Mouse (Mus musculus) spleen, embryonic (tissue): Measurements from ENCODE around the gene Tstd1.

Source experiments
- CTCF ChIA-PET: fragments of 350-600 bp; sonication (Branson Sonifier 250); formaldehyde crosslinking; loops from one replicate; lab custom pipeline; 2022; lab: Charles Lee

Gene Tstd1

DNA sequence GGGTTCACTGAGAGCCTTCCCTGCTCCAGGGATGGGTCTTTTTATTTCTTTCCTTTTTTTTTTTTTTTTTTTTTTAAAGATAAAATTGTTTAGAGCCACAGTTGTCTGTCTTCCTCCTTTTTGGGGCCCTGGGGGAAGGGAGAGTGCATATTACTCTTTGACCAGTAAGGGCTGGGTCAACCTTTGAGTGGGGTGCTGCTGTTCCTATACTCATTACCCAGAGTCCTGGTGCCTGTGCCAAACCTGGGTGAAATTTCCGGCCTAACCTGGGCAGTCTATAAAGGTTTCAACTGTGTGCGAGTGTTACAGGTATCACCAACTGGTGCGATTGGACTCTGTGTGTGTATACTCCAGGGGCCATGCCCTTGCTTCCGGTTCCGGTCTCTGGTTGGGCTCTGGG, at the start of gene Tstd1:
Tstd1 (plus strand) TSS at position 213 of the 400 bp plus-strand sequence.
- CTCF ChIA-PET: no interaction called here

- CTCF ChIA-PET: no interaction called here
Observed at GRCm38 (mm10) chr1:171369845-171370556, 48.7 kb upstream of the Tstd1 start, which contains the start of gene Nectin4. Nectin4 (plus strand) TSS chr1:171370099.

DNA sequence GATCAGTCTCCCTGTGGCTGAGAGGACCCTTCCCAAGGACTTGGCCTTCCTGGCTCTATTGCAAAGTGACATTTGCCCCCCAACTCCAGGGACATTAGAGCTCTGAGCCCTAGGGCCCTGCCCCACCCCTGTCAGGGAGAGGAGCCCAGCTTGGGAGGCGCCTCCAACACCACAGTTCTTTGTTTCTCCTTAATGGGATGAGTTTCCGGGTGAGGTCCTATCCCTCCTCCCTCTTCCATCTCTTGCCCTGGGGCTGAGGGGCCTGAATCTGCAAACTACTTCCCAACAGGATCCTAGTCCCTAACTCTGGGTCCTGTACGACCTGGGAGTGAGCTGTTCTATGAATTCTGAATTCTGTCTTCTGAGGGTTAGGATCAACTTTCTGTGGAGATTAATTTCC, 45.8 kb upstream of the Tstd1 start:
- CTCF ChIA-PET: interaction anchor here (0.6 kb wide), 1 partner anchor 178 kb away, joined by 3 read pairs; no protein-coding TSS in a partner anchor

DNA sequence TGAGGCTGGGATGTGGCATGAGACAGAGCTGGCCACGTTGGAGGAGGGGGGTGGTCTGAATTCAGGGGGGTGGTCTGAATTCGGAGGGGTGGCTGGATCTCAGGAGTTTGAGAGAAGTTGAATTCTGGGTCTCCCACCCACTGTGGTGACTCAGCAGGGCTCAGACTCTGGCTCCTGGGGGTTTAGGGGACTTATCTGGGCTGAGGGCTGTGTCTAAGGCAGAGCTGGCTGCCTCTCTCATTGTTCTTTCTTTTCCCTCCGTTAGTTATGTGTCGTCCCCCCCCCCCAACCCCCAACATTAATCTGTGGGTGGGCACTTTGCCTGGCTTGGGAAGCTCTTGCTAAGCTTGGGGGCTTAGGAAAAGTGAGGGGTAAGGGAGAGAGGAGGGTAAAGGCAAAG, 44.7 kb upstream of the Tstd1 start:
- CTCF ChIA-PET: no interaction called here

GRCm38 (mm10) chr1:171375646-171376097, 43.0 kb upstream of the Tstd1 start:
- CTCF ChIA-PET: no interaction called here

GRCm38 (mm10) chr1:171378298-171378697, 40.4 kb upstream of the Tstd1 start:
- CTCF ChIA-PET: no interaction called here

DNA sequence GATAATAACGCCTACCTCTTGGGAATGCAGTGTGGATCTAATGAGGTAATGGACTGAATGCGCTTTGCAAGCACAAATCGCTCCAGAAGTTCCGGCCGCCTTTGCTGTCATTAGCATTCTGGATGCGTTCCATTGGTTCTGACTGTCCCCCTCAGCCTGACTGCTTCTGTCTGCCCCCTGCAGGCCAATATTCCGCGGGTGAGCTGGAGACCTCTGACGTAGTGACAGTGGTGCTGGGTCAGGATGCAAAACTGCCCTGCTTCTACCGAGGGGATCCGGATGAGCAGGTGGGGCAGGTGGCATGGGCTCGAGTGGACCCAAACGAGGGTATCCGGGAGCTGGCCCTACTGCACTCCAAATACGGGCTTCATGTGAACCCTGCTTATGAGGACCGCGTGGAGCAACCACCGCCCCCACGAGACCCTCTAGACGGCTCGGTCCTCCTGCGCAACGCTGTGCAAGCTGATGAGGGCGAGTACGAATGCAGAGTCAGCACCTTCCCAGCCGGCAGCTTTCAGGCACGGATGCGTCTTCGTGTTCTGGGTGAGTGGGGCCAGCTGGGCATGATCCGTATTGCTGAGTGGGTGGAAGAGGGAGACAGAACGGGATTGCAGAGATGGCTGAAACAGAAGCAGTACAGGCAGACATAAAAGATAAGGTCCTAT, 38.6 kb upstream of the Tstd1 start:
- CTCF ChIA-PET: interaction anchor here (1.4 kb wide), 1 partner anchor 30 kb away, joined by 3 read pairs; no protein-coding TSS in a partner anchor

GRCm38 (mm10) chr1:171382096-171382620, 36.5 kb upstream of the Tstd1 start:
- CTCF ChIA-PET: no interaction called here

- CTCF ChIA-PET: interaction anchor here (0.6 to 1.1 kb wide), 2 partner anchors 26 to 282 kb away, joined by 6 to 11 read pairs; no protein-coding TSS in a partner anchor
Observed at GRCm38 (mm10) chr1:171384361-171384760, 34.3 kb upstream of the Tstd1 start.

DNA sequence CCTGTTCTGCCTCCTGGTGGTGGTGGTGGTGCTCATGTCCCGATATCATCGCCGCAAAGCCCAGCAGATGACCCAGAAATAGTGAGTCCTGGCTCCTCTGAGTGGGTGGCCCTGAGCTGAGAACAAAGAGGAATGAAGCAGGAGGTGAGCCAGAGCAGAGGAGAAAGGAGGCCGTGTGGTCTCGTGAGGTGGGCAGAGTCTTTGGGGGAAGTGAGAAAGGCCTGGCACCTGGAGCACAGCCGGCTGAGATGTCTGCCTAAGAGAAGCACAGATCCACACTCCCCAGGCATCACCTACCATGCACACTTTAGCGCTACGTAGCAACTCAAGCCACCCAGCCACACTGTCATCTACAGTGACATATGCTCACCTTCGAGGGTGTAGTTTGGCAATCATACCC, 33.5 kb upstream of the Tstd1 start:
- CTCF ChIA-PET: interaction anchor here (0.5 to 1.1 kb wide), 2 partner anchors 26 to 27 kb away, joined by 5 to 11 read pairs; partner anchors contain the start of gene Usf1

DNA sequence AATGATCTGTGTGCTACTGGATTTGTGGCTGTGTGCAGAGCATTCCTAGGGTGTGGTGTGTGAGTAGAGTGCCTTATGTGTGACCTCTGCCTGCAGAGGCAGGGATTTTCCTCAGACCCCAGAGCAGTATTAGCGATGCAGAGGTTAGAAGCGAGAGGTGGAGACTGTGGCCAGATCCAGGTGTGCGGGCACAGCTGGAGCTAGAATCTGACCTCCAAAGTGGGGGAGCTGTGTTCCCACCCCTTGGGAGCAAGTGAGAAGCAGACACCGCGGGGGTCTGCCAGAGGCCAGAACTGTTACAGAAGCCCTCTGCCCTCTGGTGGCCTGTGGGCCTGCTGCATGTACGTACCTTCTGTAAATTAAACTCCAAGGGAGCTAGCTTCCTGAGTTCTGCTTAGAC, 31.6 kb upstream of the Tstd1 start:
- CTCF ChIA-PET: interaction anchor here (1.0 kb wide), 1 partner anchor 10 kb away, joined by 4 read pairs; no protein-coding TSS in a partner anchor

GRCm38 (mm10) chr1:171388376-171389102, 30.1 kb upstream of the Tstd1 start, which contains the start of gene Arhgap30:
Arhgap30 (plus strand) TSS chr1:171388954.
- CTCF ChIA-PET: no interaction called here

DNA sequence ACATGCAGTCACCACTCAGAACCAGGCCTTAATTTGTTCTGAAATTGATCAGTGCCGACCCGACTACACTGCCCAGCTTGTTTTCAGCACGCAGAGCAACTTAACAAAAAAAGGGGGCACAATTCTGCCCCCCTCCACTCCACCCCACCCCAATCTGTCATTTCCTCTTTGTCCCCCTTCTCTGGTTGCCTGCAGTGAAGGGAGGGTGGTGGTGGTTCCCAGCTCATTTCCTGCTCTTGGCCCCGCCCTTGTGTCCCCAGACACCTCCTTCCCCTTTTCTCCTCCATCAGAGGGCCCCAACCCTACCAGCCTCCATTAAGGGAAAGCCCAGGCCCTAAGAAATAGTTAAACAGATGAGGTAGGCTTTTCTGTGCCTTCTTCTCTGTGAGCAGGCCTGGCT, 28.6 kb upstream of the Tstd1 start:
- CTCF ChIA-PET: no interaction called here

DNA sequence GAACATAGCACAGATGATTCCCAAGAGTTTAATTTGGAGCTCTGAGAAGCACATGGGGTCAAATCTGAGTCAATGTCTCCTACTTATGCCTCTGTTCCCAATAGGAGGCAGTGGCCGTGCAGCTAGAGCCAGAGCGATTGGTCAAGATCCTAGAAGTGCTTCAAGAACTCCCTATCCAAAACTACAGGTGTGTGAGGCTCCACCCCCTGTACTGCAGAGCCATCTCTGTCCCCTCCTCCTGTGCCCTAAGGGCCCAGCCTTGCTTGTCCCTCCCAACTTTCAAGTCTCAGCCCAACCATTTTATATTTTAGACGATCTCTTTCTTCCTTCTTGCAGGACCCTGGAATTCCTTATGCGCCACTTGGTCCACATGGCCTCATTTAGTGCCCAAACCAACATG, 16.9 kb upstream of the Tstd1 start:
- CTCF ChIA-PET: no interaction called here

GRCm38 (mm10) chr1:171402991-171403390, 15.7 kb upstream of the Tstd1 start:
- CTCF ChIA-PET: no interaction called here

DNA sequence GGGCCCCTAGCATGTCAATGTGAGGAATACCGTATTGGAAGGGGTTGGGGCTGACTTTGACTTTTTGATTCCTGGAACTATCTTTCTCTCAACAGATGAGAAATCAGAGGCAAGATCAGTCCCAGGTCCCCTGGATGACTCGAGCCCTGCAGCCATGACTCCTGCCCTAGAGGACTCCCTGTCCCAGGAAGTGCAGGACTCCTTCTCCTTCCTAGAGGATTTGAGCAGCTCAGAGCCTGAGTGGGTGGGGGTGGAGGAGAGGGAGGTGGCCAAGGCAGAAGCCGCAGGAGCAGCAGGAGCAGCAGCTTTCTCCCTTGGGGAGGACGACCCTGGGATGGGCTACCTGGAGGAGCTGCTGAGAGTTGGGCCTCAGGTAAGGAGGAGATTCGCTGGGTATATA, 11.4 kb upstream of the Tstd1 start:
- CTCF ChIA-PET: no interaction called here

DNA sequence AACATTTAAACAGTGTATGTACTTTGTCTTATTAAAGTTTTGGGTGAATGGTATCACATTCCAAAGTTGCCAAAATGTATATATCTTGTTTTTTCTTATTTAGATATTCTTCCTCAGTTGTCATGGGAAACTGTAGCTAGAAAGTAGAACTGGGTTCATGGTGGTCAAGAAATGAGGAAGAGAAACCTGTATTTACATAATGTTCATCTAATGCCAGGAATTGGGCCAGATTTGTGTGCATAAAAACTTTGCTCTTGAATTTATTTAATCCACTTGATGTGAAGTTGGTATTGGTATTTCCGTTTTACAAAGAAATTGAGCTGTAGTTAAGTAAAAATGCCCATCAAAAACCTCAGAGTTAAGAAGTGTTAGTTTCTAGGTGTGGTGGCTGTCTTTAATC, 8.4 kb upstream of the Tstd1 start:
- CTCF ChIA-PET: interaction anchor here (0.7 to 1.2 kb wide), 2 partner anchors 30 to 883 kb away, joined by 3 read pairs; no protein-coding TSS in a partner anchor

- CTCF ChIA-PET: interaction anchor here (0.6 to 0.7 kb wide), 3 partner anchors 26 to 882 kb away, joined by 3 to 5 read pairs (median 5); no protein-coding TSS in a partner anchor
Observed at GRCm38 (mm10) chr1:171410947-171411484, 7.7 kb upstream of the Tstd1 start, which contains the start of gene Usf1. Usf1 (plus strand) TSS chr1:171411313.

DNA sequence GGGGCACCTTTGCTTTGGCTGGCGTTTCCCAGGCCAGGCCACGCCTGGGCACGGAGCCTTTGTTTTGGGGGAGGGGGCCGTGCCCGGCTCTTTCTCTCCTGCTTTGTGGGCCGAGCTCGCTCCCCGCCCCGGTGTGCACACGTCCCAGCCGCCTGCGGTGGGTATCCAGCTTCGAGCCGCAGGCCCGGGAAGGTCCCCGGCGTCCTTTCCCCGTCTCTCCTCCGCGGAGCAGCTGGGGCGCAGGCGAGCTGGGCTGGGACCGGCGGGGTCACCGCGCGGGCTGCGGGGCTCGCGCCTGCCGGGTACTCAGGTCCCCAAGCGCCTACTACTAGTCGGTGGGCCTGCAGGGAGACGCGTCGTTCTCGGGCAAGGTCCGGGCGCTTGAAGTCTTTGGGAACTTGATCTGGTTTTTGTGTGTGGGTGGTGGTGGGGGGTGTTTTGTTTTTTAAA, 7.2 kb upstream of the Tstd1 start:
- CTCF ChIA-PET: interaction anchor here (0.6 kb wide), 1 partner anchor 26 kb away, joined by 5 read pairs; no protein-coding TSS in a partner anchor

DNA sequence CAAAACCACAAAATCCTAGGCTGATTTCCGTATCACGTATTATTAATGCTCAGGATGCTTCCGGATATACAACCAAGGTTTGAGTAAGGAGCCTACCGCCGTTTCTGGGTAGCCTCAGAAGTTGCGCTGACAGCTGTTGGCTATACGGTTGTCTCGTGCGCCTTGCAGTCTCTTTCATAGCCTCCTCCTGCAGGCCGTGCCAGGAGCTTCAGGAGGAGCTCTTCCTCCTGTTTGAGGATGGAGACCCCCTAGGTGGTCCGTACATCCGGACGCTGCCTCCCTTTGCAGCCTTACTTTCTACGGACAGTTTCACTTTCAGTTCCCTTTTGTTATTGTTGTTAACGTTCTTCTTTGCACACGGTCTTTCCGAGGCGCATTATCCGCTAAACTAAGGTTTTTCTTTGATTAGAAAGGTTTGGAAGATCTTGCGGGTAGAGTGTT, 6.7 kb upstream of the Tstd1 start:
- CTCF ChIA-PET: no interaction called here

- CTCF ChIA-PET: no interaction called here
Observed at GRCm38 (mm10) chr1:171412446-171412845, 6.2 kb upstream of the Tstd1 start.
